In genomic region chr5:134568964-134569491, GRCm38 (mm10) we compare ENCODE assay signal across 8 mouse cellular contexts. TPM values are rescaled to one million over a fixed set of nuclear protein-coding genes. Genes with fewer than 3 reads are reported as not detected.
A peak's percentile ranks its signal among the peaks of the same experiment; 100 is the strongest.
DNase-seq lines count a peak whose midpoint lies in the region; ATAC-seq and TF ChIP-seq lines count a peak whose summit lies in the region.
"Had no signal": no experiment of that assay in that cellular context is flagged by ENCODE, and none has a peak within 500 bp of the region (broad histone marks: within the 10 kb centered on the region; RNA-seq: fewer than 3 reads in every experiment).

No protein-coding gene starts in this region.

- peaks cover 6% of the 10 kb centered on the region; the same call in 1 of the 2 replicates for H3K4me1 ChIP-seq in liver, embryonic 11.5 days (replicated peaks; ENCODE audit: control insufficient read depth, insufficient read depth, low read length)
- peaks cover 26% of the 10 kb centered on the region for H3K4me1 ChIP-seq in liver, embryonic 12.5 days
- no peaks in the 10 kb centered on the region for H3K4me1 ChIP-seq in heart, postnatal 0 days (ENCODE audit: control insufficient read depth, insufficient read depth)
- H3K4me1 ChIP-seq in limb, embryonic 15.5 days: peaks cover 14% of the 10 kb centered on the region

- no peak for TF ChIP-seq CTCF in brain, embryonic 14.5 days (IDR thresholded peaks at IDR 0.05; ENCODE audit: borderline replicate concordance, extremely low read depth, insufficient read depth, insufficient read length)
- TF ChIP-seq CTCF in heart, postnatal 0 days (IDR thresholded peaks at IDR 0.05; ENCODE audit: low read depth): no peak

- no peak overlapping the region for H3K9ac ChIP-seq in liver, embryonic 11.5 days (ENCODE audit: low read depth, low read length)
- H3K9ac ChIP-seq in liver, embryonic 12.5 days: no peak overlapping the region
- H3K9ac ChIP-seq in heart, postnatal 0 days (replicated peaks; ENCODE audit: low read depth, low read length): no peak overlapping the region
- no peak overlapping the region for H3K9ac ChIP-seq in limb, embryonic 15.5 days

- no peaks in the 10 kb centered on the region for H3K27me3 ChIP-seq in liver, embryonic 11.5 days (replicated peaks; ENCODE audit: control insufficient read depth, insufficient read depth, low read length)
- no peaks in the 10 kb centered on the region for H3K27me3 ChIP-seq in liver, embryonic 12.5 days (replicated peaks)
- no peaks in the 10 kb centered on the region for H3K27me3 ChIP-seq in heart, postnatal 0 days (ENCODE audit: control insufficient read depth, insufficient read depth, low read length)
- no peaks in the 10 kb centered on the region for H3K27me3 ChIP-seq in limb, embryonic 15.5 days
- H3K27me3 ChIP-seq: megakaryocyte, embryonic 14.5 days had no signal

- no peaks in the 10 kb centered on the region for H3K36me3 ChIP-seq in liver, embryonic 11.5 days (ENCODE audit: control insufficient read depth, insufficient read depth, low read length)
- H3K36me3 ChIP-seq in liver, embryonic 12.5 days: no peaks in the 10 kb centered on the region
- H3K36me3 ChIP-seq in heart, postnatal 0 days (replicated peaks; ENCODE audit: control insufficient read depth, insufficient read depth, low read length): no peaks in the 10 kb centered on the region
- no peaks in the 10 kb centered on the region for H3K36me3 ChIP-seq in limb, embryonic 15.5 days

- peak overlapping the region; percentile 47 for H3K27ac ChIP-seq in liver, embryonic 11.5 days (ENCODE audit: low read depth, low read length)
- H3K27ac ChIP-seq in liver, embryonic 12.5 days: no peak overlapping the region
- H3K27ac ChIP-seq in heart, postnatal 0 days (ENCODE audit: low read depth): peak overlapping the region; percentile 80
- peak overlapping the region; percentile 38 for H3K27ac ChIP-seq in limb, embryonic 15.5 days

- no peak for ATAC-seq in liver, embryonic 11.5 days (replicated peaks; ENCODE audit: low FRiP score)
- ATAC-seq in liver, embryonic 12.5 days: no peak
- peak; percentile 49 for ATAC-seq in heart, postnatal 0 days (ENCODE audit: insufficient read depth, low read depth)
- no peak for ATAC-seq in limb, embryonic 15.5 days (ENCODE audit: insufficient number of reproducible peaks, low FRiP score, low TSS enrichment, low read depth)

- no peak for DNase-seq in liver, embryonic 11.5 days (ENCODE audit: low spot score)
- DNase-seq in brain, embryonic 14.5 days (ENCODE audit: low read depth): peak; percentile 26
- no peak for DNase-seq in heart, postnatal 0 days (ENCODE audit: low spot score)
- DNase-seq in urinary bladder, postnatal 36 days (ENCODE audit: low spot score in 2 of 2): no peak
- no peak for DNase-seq in frontal cortex, postnatal 36 days (ENCODE audit: low spot score in 2 of 2)

- no peak for TF ChIP-seq POLR2A in brain, embryonic 14.5 days (IDR thresholded peaks at IDR 0.05; ENCODE audit: borderline replicate concordance, extremely low read depth, insufficient read depth, insufficient read length, poor library complexity, severe bottlenecking)

- no peak for TF ChIP-seq EP300 in heart, postnatal 0 days (IDR thresholded peaks at IDR 0.05; ENCODE audit: low read depth)

- no peak overlapping the region for H3K4me2 ChIP-seq in liver, embryonic 11.5 days
- no peak overlapping the region for H3K4me2 ChIP-seq in liver, embryonic 12.5 days
- H3K4me2 ChIP-seq in heart, postnatal 0 days (ENCODE audit: low read depth, low read length): no peak overlapping the region
- no peak overlapping the region for H3K4me2 ChIP-seq in limb, embryonic 15.5 days

- no peaks in the 10 kb centered on the region for H3K9me3 ChIP-seq in liver, embryonic 11.5 days (ENCODE audit: control insufficient read depth, low read length)
- 0 out of 2 replicates have a peak, but pooled peaks cover 4% of the 10 kb centered on the region for H3K9me3 ChIP-seq in liver, embryonic 12.5 days (replicated peaks)
- H3K9me3 ChIP-seq in heart, postnatal 0 days (replicated peaks; ENCODE audit: control insufficient read depth, low read length): no peaks in the 10 kb centered on the region
- no peaks in the 10 kb centered on the region for H3K9me3 ChIP-seq in limb, embryonic 15.5 days

- 57% methylated on average over 8 of the region's 8 CpGs for WGBS in liver, embryonic 11.5 days
- 37% methylated on average over 8 of the region's 8 CpGs for WGBS in liver, embryonic 12.5 days (ENCODE audit: insufficient replicate concordance)
- WGBS in heart, postnatal 0 days: 57% methylated on average over 8 of the region's 8 CpGs
- 46% methylated on average over 8 of the region's 8 CpGs for WGBS in limb, embryonic 15.5 days

- H3K4me3 ChIP-seq in liver, embryonic 11.5 days (ENCODE audit: low read depth, low read length): no peak overlapping the region
- H3K4me3 ChIP-seq in liver, embryonic 12.5 days: no peak overlapping the region
- no peak overlapping the region for H3K4me3 ChIP-seq in heart, postnatal 0 days (ENCODE audit: low read depth, low read length)
- H3K4me3 ChIP-seq in limb, embryonic 15.5 days: no peak overlapping the region
- H3K4me3 ChIP-seq: megakaryocyte, embryonic 14.5 days had no signal

RNA-seq across cellular contexts. Expression of gene Syna, which starts 9.1 kb away (rescaled TPM):
- polyA plus RNA-seq in liver, embryonic 11.5 days (2014; fragmentation: Nextera tagmentation; extraction: Ambion mirVana): not detected in 2 replicates
- polyA plus RNA-seq in liver, embryonic 12.5 days (2016; fragmentation: Nextera tagmentation; extraction: Ambion mirVana): not detected in 2 replicates
- polyA plus RNA-seq in brain, embryonic 14.5 days (2012; rRNA removed): 0.04 and 0.06 TPM in 2 replicates
- total RNA-seq in heart, postnatal 0 days (2014; rRNA removed; ENCODE audit: low replicate concordance): not detected in 2 replicates
- polyA plus RNA-seq in heart, postnatal 0 days (2015; fragmentation: Nextera tagmentation; extraction: Ambion mirVana): not detected in 2 replicates
- polyA plus RNA-seq in limb, embryonic 15.5 days (2015; fragmentation: Nextera tagmentation; extraction: Ambion mirVana): 0.09 and 0.17 TPM in 2 replicates

RNA-seq across cellular contexts. Expression of gene Rfc2, which starts 12.1 kb away (rescaled TPM):
- polyA plus RNA-seq in liver, embryonic 11.5 days (2014; fragmentation: Nextera tagmentation; extraction: Ambion mirVana): 363 and 374 TPM in 2 replicates
- 259 and 263 TPM in 2 replicates for polyA plus RNA-seq in liver, embryonic 12.5 days (2016; fragmentation: Nextera tagmentation; extraction: Ambion mirVana)
- polyA plus RNA-seq in brain, embryonic 14.5 days (2012; rRNA removed): 192 and 242 TPM in 2 replicates
- total RNA-seq in heart, postnatal 0 days (2014; rRNA removed; ENCODE audit: low replicate concordance): 53.1 and 64.6 TPM in 2 replicates
- polyA plus RNA-seq in heart, postnatal 0 days (2015; fragmentation: Nextera tagmentation; extraction: Ambion mirVana): 92.1 and 99.5 TPM in 2 replicates
- 226 and 241 TPM in 2 replicates for polyA plus RNA-seq in limb, embryonic 15.5 days (2015; fragmentation: Nextera tagmentation; extraction: Ambion mirVana)

RNA-seq across cellular contexts. Expression of gene Clip2, which starts 16.8 kb away (rescaled TPM):
- 1.4 and 1.7 TPM in 2 replicates for polyA plus RNA-seq in liver, embryonic 11.5 days (2014; fragmentation: Nextera tagmentation; extraction: Ambion mirVana)
- polyA plus RNA-seq in liver, embryonic 12.5 days (2016; fragmentation: Nextera tagmentation; extraction: Ambion mirVana): 0.94 and 1.0 TPM in 2 replicates
- polyA plus RNA-seq in brain, embryonic 14.5 days (2012; rRNA removed): 77.0 and 115 TPM in 2 replicates
- 11.3 and 14.0 TPM in 2 replicates for total RNA-seq in heart, postnatal 0 days (2014; rRNA removed; ENCODE audit: low replicate concordance)
- polyA plus RNA-seq in heart, postnatal 0 days (2015; fragmentation: Nextera tagmentation; extraction: Ambion mirVana): 0.86 and 0.87 TPM in 2 replicates
- 3.3 and 3.9 TPM in 2 replicates for polyA plus RNA-seq in limb, embryonic 15.5 days (2015; fragmentation: Nextera tagmentation; extraction: Ambion mirVana)

RNA-seq across cellular contexts. Expression of gene Lat2, which starts 45.8 kb away (rescaled TPM):
- 2.0 and 2.1 TPM in 2 replicates for polyA plus RNA-seq in liver, embryonic 11.5 days (2014; fragmentation: Nextera tagmentation; extraction: Ambion mirVana)
- 1.7 and 1.8 TPM in 2 replicates for polyA plus RNA-seq in liver, embryonic 12.5 days (2016; fragmentation: Nextera tagmentation; extraction: Ambion mirVana)
- polyA plus RNA-seq in brain, embryonic 14.5 days (2012; rRNA removed): 5.9 and 6.4 TPM in 2 replicates
- 0.97 and 10.7 TPM in 2 replicates for total RNA-seq in heart, postnatal 0 days (2014; rRNA removed; ENCODE audit: low replicate concordance)
- polyA plus RNA-seq in heart, postnatal 0 days (2015; fragmentation: Nextera tagmentation; extraction: Ambion mirVana): 1.9 and 2.8 TPM in 2 replicates
- 7.9 and 8.8 TPM in 2 replicates for polyA plus RNA-seq in limb, embryonic 15.5 days (2015; fragmentation: Nextera tagmentation; extraction: Ambion mirVana)

Comparison
In these comparisons a context has a peak if more than half of its experiments do, and no peak if none do; other contexts are left out.
1. RNA of gene Clip2, which starts 16.8 kb away (polyA plus RNA-seq): 77.0 to 115 TPM in brain, embryonic 14.5 days; 3.3 to 3.9 TPM in limb, embryonic 15.5 days, 1.4 to 1.7 TPM in liver, embryonic 11.5 days, 0.94 to 1.0 TPM in liver, embryonic 12.5 days and 0.86 to 0.87 TPM in heart, postnatal 0 days; every median in the first group is over 10 times any median in the second.